Mouse (Mus musculus): ENCODE measurements around the gene Ankrd12. TPM values are rescaled to one million over a fixed set of nuclear protein-coding genes. Genes with fewer than 3 reads are reported as not detected.
"Not testable (repeated sequence)": the region's sequence is repeated elsewhere in the genome, so short reads cannot be mapped to it uniquely, and the experiment has no call there.

Gene Ankrd12
- total RNA-seq, 2 experiments from 2014 or later, result 27.3 to 45.0 TPM

GRCm38 (mm10) chr17:66007473-66007872, 69.4 kb downstream of the Ankrd12 start:
- ATAC-seq (replicated peaks; ENCODE audit: low FRiP score, poor library complexity, severe bottlenecking), result no peak

GRCm38 (mm10) chr17:65988151-65988820, 88.6 kb downstream of the Ankrd12 start:
- ATAC-seq (replicated peaks; ENCODE audit: low FRiP score, poor library complexity, severe bottlenecking), result no peak

GRCm38 (mm10) chr17:65976720-65977119, 100.2 kb downstream of the Ankrd12 start:
- ATAC-seq (replicated peaks; ENCODE audit: low FRiP score, poor library complexity, severe bottlenecking), result not testable (repeated sequence)

DNA sequence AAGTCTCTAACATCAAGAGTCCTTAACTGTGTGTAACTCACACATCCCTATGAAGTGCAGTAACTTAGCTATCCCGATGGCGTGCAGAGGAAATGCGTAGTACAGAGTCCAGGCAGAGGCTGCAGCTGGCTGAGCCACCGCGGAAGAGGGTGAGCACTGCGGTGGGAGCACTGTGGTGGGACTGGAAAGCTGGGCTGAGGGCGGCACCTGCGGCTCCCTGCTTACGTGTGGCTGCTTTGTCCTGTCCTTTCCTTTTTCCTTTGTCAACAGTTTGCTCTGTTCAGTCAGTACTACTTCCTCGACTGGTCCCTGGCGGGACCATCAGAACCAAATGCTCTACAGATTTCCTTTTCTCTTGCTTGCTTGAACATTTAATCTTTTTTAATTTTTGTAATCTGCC, 109.1 kb downstream of the Ankrd12 start:
- no peak for ATAC-seq (replicated peaks; ENCODE audit: low FRiP score, poor library complexity, severe bottlenecking)

DNA sequence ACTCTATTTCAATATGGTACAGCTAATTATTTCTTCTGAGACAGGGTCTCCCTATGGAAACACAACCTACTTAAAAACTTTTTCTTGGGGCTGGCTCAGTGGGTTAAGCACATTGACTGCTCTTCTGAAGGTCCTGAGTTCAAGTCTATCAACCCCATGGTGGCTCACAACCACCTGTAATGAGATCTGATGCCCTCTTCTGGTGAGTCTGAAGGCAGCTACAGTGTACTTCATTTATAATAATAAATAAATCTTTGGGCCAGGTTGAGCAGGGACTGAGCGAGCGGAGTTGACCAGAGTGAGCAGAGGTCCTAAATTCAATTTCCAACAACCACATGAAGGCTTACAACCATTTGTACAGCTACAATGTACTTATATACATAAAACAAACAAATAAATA, 114.6 kb downstream of the Ankrd12 start:
- no peak for ATAC-seq (replicated peaks; ENCODE audit: low FRiP score, poor library complexity, severe bottlenecking)

- 0 out of 2 replicates have a peak, but pooled peaks have one; percentile 28 for ATAC-seq (replicated peaks; ENCODE audit: low FRiP score, poor library complexity, severe bottlenecking)
Measured at GRCm38 (mm10) chr17:65961606-65962136, 115.2 kb downstream of the Ankrd12 start.

DNA sequence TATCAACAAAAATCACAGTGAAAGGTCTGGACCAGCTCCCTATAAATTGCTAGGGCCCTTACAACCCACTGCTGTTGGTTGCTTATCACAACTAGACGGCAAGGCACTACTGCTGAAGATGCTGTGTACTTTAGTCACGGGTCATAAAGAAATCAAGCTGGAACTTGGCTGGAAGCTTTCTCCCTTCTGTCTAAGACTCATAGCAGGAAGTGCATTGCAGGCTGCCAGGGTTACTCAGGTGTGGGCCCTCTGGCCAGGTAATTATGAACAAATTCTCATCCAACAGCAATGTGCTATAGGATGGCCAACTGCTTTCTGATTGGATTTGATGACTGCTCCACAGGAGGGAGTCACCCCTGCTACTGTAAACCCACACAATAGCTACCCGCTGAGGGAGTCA, 117.9 kb downstream of the Ankrd12 start:
- no peak for ATAC-seq (replicated peaks; ENCODE audit: low FRiP score, poor library complexity, severe bottlenecking)

DNA sequence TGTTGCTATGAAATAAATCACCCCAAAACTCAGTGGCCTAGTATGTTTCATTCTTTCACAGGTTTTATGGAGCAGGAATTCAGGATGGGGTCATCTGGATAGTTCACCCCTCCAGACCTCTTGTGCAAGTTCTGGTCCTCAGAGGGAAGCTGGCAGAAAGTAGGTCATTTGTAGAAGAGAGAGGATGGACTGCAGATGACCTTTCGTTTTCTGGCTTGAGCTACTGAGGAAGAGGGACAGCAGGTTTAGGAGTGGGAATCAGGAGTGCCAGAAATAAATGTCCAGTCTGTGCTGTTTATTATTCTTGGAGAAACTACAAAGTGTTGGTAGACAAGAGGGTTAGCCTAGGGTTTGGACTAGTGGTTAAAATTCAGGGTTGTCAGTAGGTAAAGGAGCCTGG, 118.5 kb downstream of the Ankrd12 start:
- ATAC-seq (replicated peaks; ENCODE audit: low FRiP score, poor library complexity, severe bottlenecking), result no peak

- no peak for ATAC-seq (replicated peaks; ENCODE audit: low FRiP score, poor library complexity, severe bottlenecking)
Measured at GRCm38 (mm10) chr17:65957782-65958325, 119.0 kb downstream of the Ankrd12 start.

DNA sequence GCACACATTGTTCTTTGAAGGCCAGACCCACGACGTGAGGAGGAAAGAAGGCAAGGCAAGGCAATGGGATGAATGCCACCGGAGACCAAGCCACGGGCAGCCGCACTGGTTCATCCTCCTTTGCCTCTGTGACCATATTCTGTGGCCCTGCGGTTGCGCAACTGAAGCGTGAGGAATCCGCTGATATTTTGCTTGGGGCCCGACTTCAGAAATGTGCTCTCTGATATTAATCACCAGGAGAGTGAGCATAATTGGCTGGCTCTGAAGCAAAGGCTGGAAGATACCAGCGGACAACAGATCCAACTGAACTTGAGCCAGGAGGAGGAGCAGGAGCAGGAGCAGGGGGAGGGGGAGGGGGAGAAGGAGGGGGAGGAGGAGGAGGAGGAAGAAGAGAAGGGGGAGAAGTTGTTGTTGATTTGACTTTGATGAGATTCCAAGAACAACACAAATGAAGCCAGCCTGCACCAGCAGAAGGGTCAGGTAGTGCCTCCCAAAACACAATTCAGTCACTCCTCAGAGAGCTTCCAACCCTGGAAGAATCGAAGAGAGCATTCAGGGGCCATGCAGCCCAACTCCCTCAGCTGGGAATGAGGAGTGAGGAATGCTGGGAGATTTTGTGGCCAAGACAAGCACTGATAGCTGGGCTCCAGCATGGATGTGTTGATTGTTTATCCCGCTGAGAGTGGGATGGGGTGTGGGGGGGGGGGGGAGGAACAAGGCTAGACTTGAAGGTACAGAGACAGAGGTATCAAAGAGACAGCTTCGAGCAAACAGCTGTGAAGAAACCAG, 119.7 kb downstream of the Ankrd12 start:
- ATAC-seq (replicated peaks; ENCODE audit: low FRiP score, poor library complexity, severe bottlenecking), result no peak

GRCm38 (mm10) chr17:65956140-65956539, 120.7 kb downstream of the Ankrd12 start:
- no peak for ATAC-seq (replicated peaks; ENCODE audit: low FRiP score, poor library complexity, severe bottlenecking)

DNA sequence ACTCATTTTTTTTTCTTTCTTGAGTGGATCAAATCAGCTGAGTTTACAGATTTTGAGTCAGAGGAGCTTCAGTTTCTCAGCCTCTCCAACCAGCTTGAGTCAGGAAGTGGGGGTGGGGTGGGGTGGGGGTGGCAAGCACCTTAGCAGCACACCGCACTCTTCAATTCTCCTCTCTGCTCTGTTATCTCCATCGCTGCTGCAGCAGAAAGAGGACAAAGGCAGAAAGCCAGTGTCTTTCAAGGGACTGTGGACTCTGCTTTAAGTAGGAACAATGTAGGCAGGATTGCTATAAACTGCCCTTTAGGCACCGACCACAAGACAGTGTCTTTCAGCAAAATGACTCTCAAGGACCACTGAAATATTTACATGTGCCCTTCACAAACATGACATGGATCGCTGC, 122.9 kb downstream of the Ankrd12 start:
- no peak for ATAC-seq (replicated peaks; ENCODE audit: low FRiP score, poor library complexity, severe bottlenecking)

- no peak for ATAC-seq (replicated peaks; ENCODE audit: low FRiP score, poor library complexity, severe bottlenecking)
Measured at GRCm38 (mm10) chr17:65952083-65952482, 124.8 kb downstream of the Ankrd12 start.

DNA sequence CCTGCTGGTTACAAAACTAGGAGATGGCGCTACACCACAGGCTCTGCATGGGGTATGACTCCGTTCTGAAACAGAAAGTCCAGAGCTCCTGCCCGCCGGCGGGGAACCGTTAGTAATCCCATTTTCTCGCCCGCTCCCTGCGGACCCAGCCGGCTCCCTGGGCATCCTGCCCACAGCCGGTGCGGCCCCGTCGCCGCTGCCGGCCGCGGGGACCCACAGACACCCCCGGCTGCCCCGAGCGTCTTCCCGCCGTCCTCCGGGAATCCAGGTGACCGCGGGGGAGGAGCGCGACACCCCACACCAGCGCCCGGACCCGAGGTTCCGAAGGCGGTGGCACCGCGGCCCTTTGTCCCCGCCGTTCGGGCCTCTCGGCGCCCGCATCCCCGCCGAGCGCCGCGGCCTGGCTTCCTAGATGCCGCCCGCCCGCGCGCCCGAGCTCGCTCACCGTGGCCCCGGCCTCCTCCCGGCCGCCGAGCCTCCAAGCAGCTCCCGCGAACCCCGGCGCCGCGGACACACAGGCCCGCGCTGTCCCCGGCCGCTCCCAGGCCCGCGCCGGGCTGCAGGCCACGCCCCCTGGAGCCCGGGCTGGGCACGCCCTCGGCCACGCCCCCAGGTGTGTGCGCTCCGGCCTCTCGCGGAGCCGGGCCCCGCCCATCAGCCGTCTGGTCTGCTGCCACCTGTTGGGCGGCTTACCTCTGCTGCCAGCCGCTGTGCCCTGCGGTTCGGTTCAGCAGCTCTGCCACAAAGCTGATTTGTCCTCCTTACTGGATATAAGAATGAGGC, 126.1 kb downstream of the Ankrd12 start, which contains the start of gene Twsg1:
Gene Twsg1 (minus strand): TSS at position 605 of the 783 bp plus-strand sequence.
- ATAC-seq (replicated peaks; ENCODE audit: low FRiP score, poor library complexity, severe bottlenecking), result peak; percentile 95

GRCm38 (mm10) chr17:65950183-65950582, 126.7 kb downstream of the Ankrd12 start:
- no peak for ATAC-seq (replicated peaks; ENCODE audit: low FRiP score, poor library complexity, severe bottlenecking)

GRCm38 (mm10) chr17:65947307-65947706, 129.6 kb downstream of the Ankrd12 start:
- ATAC-seq (replicated peaks; ENCODE audit: low FRiP score, poor library complexity, severe bottlenecking), result no peak

GRCm38 (mm10) chr17:65945420-65945819, 131.5 kb downstream of the Ankrd12 start:
- ATAC-seq (replicated peaks; ENCODE audit: low FRiP score, poor library complexity, severe bottlenecking), result no peak

- no peak for ATAC-seq (replicated peaks; ENCODE audit: low FRiP score, poor library complexity, severe bottlenecking)
Measured at GRCm38 (mm10) chr17:65942394-65942793, 134.5 kb downstream of the Ankrd12 start.

- no peak for ATAC-seq (replicated peaks; ENCODE audit: low FRiP score, poor library complexity, severe bottlenecking)
Measured at GRCm38 (mm10) chr17:65941275-65941674, 135.6 kb downstream of the Ankrd12 start.

DNA sequence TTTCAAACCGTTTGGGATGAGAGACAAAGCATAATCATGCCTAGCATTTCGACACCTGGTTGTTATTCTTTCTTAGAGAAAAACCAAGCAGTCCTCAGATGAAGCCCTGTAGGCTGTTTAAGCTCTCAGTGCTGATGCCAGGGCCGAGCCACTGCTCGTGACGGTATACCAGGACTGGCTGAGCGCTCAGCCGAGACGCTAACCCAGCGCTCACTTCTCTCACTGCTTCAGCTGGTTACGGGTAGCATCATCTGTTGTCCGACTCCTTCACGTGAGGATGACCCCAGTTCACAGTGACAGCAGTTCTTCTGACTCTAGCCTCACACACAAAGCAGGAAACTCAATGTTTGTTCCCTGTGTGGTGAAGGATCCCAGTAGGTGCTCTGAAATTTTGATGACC, 136.7 kb downstream of the Ankrd12 start:
- no peak for ATAC-seq (replicated peaks; ENCODE audit: low FRiP score, poor library complexity, severe bottlenecking)

All from erythroblast, adult 5-6 weeks (primary cell).